Comparison of ENCODE assay signal across 8 mouse cellular contexts in the genomic region with DNA sequence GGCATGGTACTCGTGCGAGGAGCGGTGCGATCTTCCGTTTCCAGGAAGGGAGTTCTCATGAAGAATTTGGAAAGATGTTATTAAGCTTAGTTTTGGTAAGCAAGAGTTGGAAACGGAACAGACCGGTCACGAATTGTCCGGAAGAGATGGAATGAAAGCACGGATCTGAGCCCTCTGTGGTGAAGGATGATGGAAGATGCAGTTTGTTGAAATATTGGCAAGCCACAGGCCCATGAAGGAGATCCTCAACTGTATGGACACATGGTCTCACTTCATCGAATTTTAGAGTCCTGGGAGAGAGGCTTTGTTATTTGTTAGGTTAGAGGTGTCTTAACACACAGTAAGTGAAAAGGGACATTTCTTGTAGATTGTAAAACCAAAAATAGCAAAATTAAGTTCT. TPM values are rescaled to one million over a fixed set of nuclear protein-coding genes. Genes with fewer than 3 reads are reported as not detected.
DNase-seq lines count a peak whose midpoint lies in the region; ATAC-seq and TF ChIP-seq lines count a peak whose summit lies in the region.

No protein-coding gene starts in this region.

- no peaks in the 10 kb centered on the region for H3K9me3 ChIP-seq in lung, postnatal 0 days (ENCODE audit: low read length)
- H3K9me3 ChIP-seq in forebrain, embryonic 10.5 days = no peaks in the 10 kb centered on the region
- no peaks in the 10 kb centered on the region for H3K9me3 ChIP-seq in limb, embryonic 11.5 days (ENCODE audit: control insufficient read depth, low read length)

- peaks cover 2% of the 10 kb centered on the region; the same call in 1 of the 2 replicates for H3K4me1 ChIP-seq in lung, postnatal 0 days (ENCODE audit: insufficient read depth, low read depth, low read length)
- peaks cover 19% of the 10 kb centered on the region for H3K4me1 ChIP-seq in forebrain, embryonic 10.5 days
- H3K4me1 ChIP-seq in limb, embryonic 11.5 days (ENCODE audit: control insufficient read depth, insufficient read depth, low read length) = 0 out of 2 replicates have a peak, but pooled peaks cover 3% of the 10 kb centered on the region
- H3K4me1 ChIP-seq in olfactory bulb, adult 2 months (ENCODE audit: control insufficient read depth, insufficient read depth, low read length) = peaks cover 5% of the 10 kb centered on the region; the same call in 1 of the 2 replicates

- TF ChIP-seq CTCF in lung, postnatal 0 days (IDR thresholded peaks at IDR 0.05) = no peak
- no peak for TF ChIP-seq CTCF in olfactory bulb, adult 2 months (IDR thresholded peaks at IDR 0.05; ENCODE audit: insufficient read depth, low read depth, low read length)

- WGBS in lung, postnatal 0 days = 4% methylated on average over 11 of the region's 11 CpGs
- 12% methylated on average over 11 of the region's 11 CpGs for WGBS in forebrain, embryonic 10.5 days
- WGBS in limb, embryonic 11.5 days = 8% methylated on average over 11 of the region's 11 CpGs
- WGBS in olfactory bulb, adult 2 months = 7% methylated on average over 11 of the region's 11 CpGs

- peak overlapping the region; percentile 91 for H3K4me2 ChIP-seq in lung, postnatal 0 days (replicated peaks; ENCODE audit: low read depth, low read length)
- H3K4me2 ChIP-seq in limb, embryonic 11.5 days (ENCODE audit: low read depth, severe bottlenecking) = peak overlapping the region; percentile 67

- peaks cover 18% of the 10 kb centered on the region for H3K36me3 ChIP-seq in lung, postnatal 0 days (ENCODE audit: insufficient read depth, low read length)
- peaks cover 80% of the 10 kb centered on the region for H3K36me3 ChIP-seq in forebrain, embryonic 10.5 days (replicated peaks)
- H3K36me3 ChIP-seq in limb, embryonic 11.5 days (ENCODE audit: control insufficient read depth, insufficient read depth, low read length) = peaks cover 43% of the 10 kb centered on the region

- H3K27me3 ChIP-seq in lung, postnatal 0 days (replicated peaks; ENCODE audit: insufficient read depth, low read length) = no peaks in the 10 kb centered on the region
- no peaks in the 10 kb centered on the region for H3K27me3 ChIP-seq in forebrain, embryonic 10.5 days (ENCODE audit: poor library complexity, severe bottlenecking)
- no peaks in the 10 kb centered on the region for H3K27me3 ChIP-seq in limb, embryonic 11.5 days (ENCODE audit: control insufficient read depth, insufficient read depth, low read length)

- ATAC-seq in lung, postnatal 0 days = no peak
- no peak for ATAC-seq in limb, embryonic 11.5 days (ENCODE audit: insufficient number of reproducible peaks, low FRiP score, low TSS enrichment, low read depth)

- peak overlapping the region; percentile 69 for H3K9ac ChIP-seq in lung, postnatal 0 days (replicated peaks; ENCODE audit: low read depth)
- peak overlapping the region; percentile 79 for H3K9ac ChIP-seq in limb, embryonic 11.5 days (ENCODE audit: low read length)

- H3K4me3 ChIP-seq in lung, postnatal 0 days (ENCODE audit: low read depth, low read length) = peak overlapping the region; percentile 78
- H3K4me3 ChIP-seq in forebrain, embryonic 10.5 days = peak overlapping the region; percentile 93
- H3K4me3 ChIP-seq in limb, embryonic 11.5 days (ENCODE audit: low read depth, low read length) = peak overlapping the region; percentile 64
- H3K4me3 ChIP-seq in olfactory bulb, adult 2 months (ENCODE audit: insufficient read depth, low read depth, low read length) = peak overlapping the region; percentile 75

- no peak overlapping the region for H3K27ac ChIP-seq in lung, postnatal 0 days (ENCODE audit: low read length)
- peak overlapping the region; percentile 92 for H3K27ac ChIP-seq in forebrain, embryonic 10.5 days
- no peak overlapping the region for H3K27ac ChIP-seq in limb, embryonic 11.5 days (replicated peaks; ENCODE audit: low read depth, low read length)
- no peak overlapping the region for H3K27ac ChIP-seq in olfactory bulb, adult 2 months (ENCODE audit: insufficient read depth, low read depth, low read length)

- TF ChIP-seq EP300 in lung, postnatal 0 days (IDR thresholded peaks at IDR 0.05) = no peak

- TF ChIP-seq POLR2A in olfactory bulb, adult 2 months (IDR thresholded peaks at IDR 0.05; ENCODE audit: insufficient read depth, low read depth, low read length) = no peak

- no peak for DNase-seq in lung, postnatal 0 days (ENCODE audit: low spot score)
- no peak for DNase-seq in lung, postnatal 4 days
- no peak for DNase-seq in forebrain, embryonic 10.5 days (ENCODE audit: extremely low spot score, low spot score)
- DNase-seq in limb, embryonic 11.5 days (ENCODE audit: low spot score) = no peak
- no peak for DNase-seq in spleen, postnatal 14 days (ENCODE audit: low spot score in 2 of 2)
- no peak for DNase-seq in kidney, adult 8-10 months
- DNase-seq in urinary bladder, postnatal 10 days (ENCODE audit: low spot score) = no peak

RNA-seq across cellular contexts. Expression of a gene that starts 0.8 kb away (rescaled TPM):
- 16.9 and 17.7 TPM in 2 replicates for polyA plus RNA-seq in lung, postnatal 0 days (2015; fragmentation: Nextera tagmentation; extraction: Ambion mirVana)
- 101 and 103 TPM in 2 replicates for polyA plus RNA-seq in forebrain, embryonic 10.5 days (2016; fragmentation: Nextera tagmentation; extraction: Ambion mirVana)
- 71.4 and 76.3 TPM in 2 replicates for polyA plus RNA-seq in limb, embryonic 11.5 days (2014; fragmentation: Nextera tagmentation; extraction: Ambion mirVana)
- polyA plus RNA-seq in olfactory bulb, adult 2 months (2012; ENCODE audit: insufficient read depth, insufficient read length, low replicate concordance, missing spikeins) = not detected in 2 replicates

RNA-seq across cellular contexts. Expression of a gene that starts 12.6 kb away (rescaled TPM):
- polyA plus RNA-seq in lung, postnatal 0 days (2015; fragmentation: Nextera tagmentation; extraction: Ambion mirVana) = 7.1 and 8.3 TPM in 2 replicates
- polyA plus RNA-seq in forebrain, embryonic 10.5 days (2016; fragmentation: Nextera tagmentation; extraction: Ambion mirVana) = 9.2 and 10.0 TPM in 2 replicates
- polyA plus RNA-seq in limb, embryonic 11.5 days (2014; fragmentation: Nextera tagmentation; extraction: Ambion mirVana) = 12.7 and 14.5 TPM in 2 replicates
- not detected in 2 replicates for polyA plus RNA-seq in olfactory bulb, adult 2 months (2012; ENCODE audit: insufficient read depth, insufficient read length, low replicate concordance, missing spikeins)

RNA-seq across cellular contexts. Expression of a gene that starts 33.8 kb away (rescaled TPM):
- polyA plus RNA-seq in lung, postnatal 0 days (2015; fragmentation: Nextera tagmentation; extraction: Ambion mirVana) = 381 and 429 TPM in 2 replicates
- polyA plus RNA-seq in forebrain, embryonic 10.5 days (2016; fragmentation: Nextera tagmentation; extraction: Ambion mirVana) = 3,225 and 3,313 TPM in 2 replicates
- polyA plus RNA-seq in limb, embryonic 11.5 days (2014; fragmentation: Nextera tagmentation; extraction: Ambion mirVana) = 2,642 and 2,787 TPM in 2 replicates
- 844 TPM in 1 of 2 replicates, not detected in the other for polyA plus RNA-seq in olfactory bulb, adult 2 months (2012; ENCODE audit: insufficient read depth, insufficient read length, low replicate concordance, missing spikeins)

RNA-seq across cellular contexts. Expression of a gene that starts 36.7 kb away (rescaled TPM):
- 53.5 and 59.8 TPM in 2 replicates for polyA plus RNA-seq in lung, postnatal 0 days (2015; fragmentation: Nextera tagmentation; extraction: Ambion mirVana)
- 91.0 and 99.4 TPM in 2 replicates for polyA plus RNA-seq in forebrain, embryonic 10.5 days (2016; fragmentation: Nextera tagmentation; extraction: Ambion mirVana)
- 110 and 117 TPM in 2 replicates for polyA plus RNA-seq in limb, embryonic 11.5 days (2014; fragmentation: Nextera tagmentation; extraction: Ambion mirVana)
- polyA plus RNA-seq in olfactory bulb, adult 2 months (2012; ENCODE audit: insufficient read depth, insufficient read length, low replicate concordance, missing spikeins) = 91.6 and 138 TPM in 2 replicates

RNA-seq across cellular contexts. Expression of a gene that starts 59.0 kb away (rescaled TPM):
- polyA plus RNA-seq in lung, postnatal 0 days (2015; fragmentation: Nextera tagmentation; extraction: Ambion mirVana) = 5.9 and 7.9 TPM in 2 replicates
- polyA plus RNA-seq in forebrain, embryonic 10.5 days (2016; fragmentation: Nextera tagmentation; extraction: Ambion mirVana) = 271 and 274 TPM in 2 replicates
- polyA plus RNA-seq in limb, embryonic 11.5 days (2014; fragmentation: Nextera tagmentation; extraction: Ambion mirVana) = 181 and 182 TPM in 2 replicates
- polyA plus RNA-seq in olfactory bulb, adult 2 months (2012; ENCODE audit: insufficient read depth, insufficient read length, low replicate concordance, missing spikeins) = not detected in 2 replicates

Comparison
In these comparisons a context has a peak if more than half of its experiments do, and no peak if none do; other contexts are left out.
1. RNA of a gene that starts 0.8 kb away (polyA plus RNA-seq): 101 to 103 TPM in forebrain, embryonic 10.5 days, 71.4 to 76.3 TPM in limb, embryonic 11.5 days and 16.9 to 17.7 TPM in lung, postnatal 0 days; not detected in olfactory bulb, adult 2 months; every median in the first group is over 10 times any median in the second.
2. Peak in every context shown above with its lines, with median percentiles within 50 percentile points of each other: H3K4me3 ChIP-seq.